Mouse (Mus musculus): Measurements from ENCODE around the gene Fibp.

Gene Fibp

GRCm38 (mm10) chr19:5431911-5432464, 28.4 kb upstream of the Fibp start:
- DNase-seq (ENCODE audit: low spot score in 2 of 2) = no peak

GRCm38 (mm10) chr19:5432992-5433852, 27.2 kb upstream of the Fibp start:
- no peak for DNase-seq (ENCODE audit: low spot score in 2 of 2)

GRCm38 (mm10) chr19:5433951-5434350, 26.5 kb upstream of the Fibp start:
- no peak for DNase-seq (ENCODE audit: low spot score in 2 of 2)

- DNase-seq (ENCODE audit: low spot score in 2 of 2) = no peak
Observed at GRCm38 (mm10) chr19:5444371-5444908, 16.0 kb upstream of the Fibp start.

- DNase-seq (ENCODE audit: low spot score in 2 of 2) = no peak
Observed at GRCm38 (mm10) chr19:5444954-5445353, 15.5 kb upstream of the Fibp start.

- no peak for DNase-seq (ENCODE audit: low spot score in 2 of 2)
Observed at GRCm38 (mm10) chr19:5445747-5446146, 14.7 kb upstream of the Fibp start.

- DNase-seq (ENCODE audit: low spot score in 2 of 2) = peak in 1 of 2 experiments; percentile 63
Observed at GRCm38 (mm10) chr19:5447515-5448353, 12.7 kb upstream of the Fibp start, which contains the start of gene Fosl1. Gene Fosl1 (plus strand): TSS chr19:5447547.

- DNase-seq (ENCODE audit: low spot score in 2 of 2) = no peak
Observed at GRCm38 (mm10) chr19:5448354-5449150, 11.9 kb upstream of the Fibp start.

- DNase-seq (ENCODE audit: low spot score in 2 of 2) = no peak
Observed at GRCm38 (mm10) chr19:5449673-5450072, 10.7 kb upstream of the Fibp start.

- no peak for DNase-seq (ENCODE audit: low spot score in 2 of 2)
Observed at GRCm38 (mm10) chr19:5451766-5452165, 8.6 kb upstream of the Fibp start.

- no peak for DNase-seq (ENCODE audit: low spot score in 2 of 2)
Observed at GRCm38 (mm10) chr19:5455037-5455436, 5.4 kb upstream of the Fibp start.

GRCm38 (mm10) chr19:5455568-5455967, 4.8 kb upstream of the Fibp start:
- DNase-seq (ENCODE audit: low spot score in 2 of 2) = no peak

GRCm38 (mm10) chr19:5456241-5456921, 4.0 kb upstream of the Fibp start:
- DNase-seq (ENCODE audit: low spot score in 2 of 2) = no peak

- DNase-seq (ENCODE audit: low spot score in 2 of 2) = peak; percentile 96
Observed at GRCm38 (mm10) chr19:5456922-5457745, 3.3 kb upstream of the Fibp start.

GRCm38 (mm10) chr19:5457746-5458442, 2.5 kb upstream of the Fibp start, which contains the start of gene Ccdc85b:
Gene Ccdc85b (minus strand): TSS chr19:5457894.
- DNase-seq (ENCODE audit: low spot score in 2 of 2) = no peak

- DNase-seq (ENCODE audit: low spot score in 2 of 2) = no peak
Observed at GRCm38 (mm10) chr19:5459019-5459418, 1.4 kb upstream of the Fibp start.

- DNase-seq (ENCODE audit: low spot score in 2 of 2) = no peak
Observed at GRCm38 (mm10) chr19:5459896-5460295, 519 bp upstream of the Fibp start.

GRCm38 (mm10) chr19:5461411-5461810, 996 bp downstream of the Fibp start:
- DNase-seq (ENCODE audit: low spot score in 2 of 2) = no peak

GRCm38 (mm10) chr19:5463212-5463611, 2.8 kb downstream of the Fibp start:
- no peak for DNase-seq (ENCODE audit: low spot score in 2 of 2)
